Mouse (Mus musculus) thymus, postnatal 14 days (tissue): ENCODE results near the gene Cryzl1.

Experiments used
- DNase-seq: peaks from one replicate; pipeline ENCODE4 v3.0.0; 2021

The Cryzl1 gene

GRCm38 (mm10) chr16:91639636-91640035 lies 89.1 kb downstream of the Cryzl1 start:
- no peak for DNase-seq
